Mouse (Mus musculus): ENCODE measurements around the gene C8g.

C8g gene

GRCm38 (mm10) chr2:25468962-25469915 lies 32.3 kb downstream of the C8g start:
- DNase-seq (ENCODE audit: extremely low spot score, low read depth, low spot score) = no peak

GRCm38 (mm10) chr2:25467606-25468303 lies 33.8 kb downstream of the C8g start:
- DNase-seq (ENCODE audit: extremely low spot score, low read depth, low spot score) = no peak

GRCm38 (mm10) chr2:25465816-25466635 lies 35.5 kb downstream of the C8g start:
- DNase-seq (ENCODE audit: extremely low spot score, low read depth, low spot score) = no peak

- no peak for DNase-seq (ENCODE audit: extremely low spot score, low read depth, low spot score)
Observed at GRCm38 (mm10) chr2:25465256-25465655, 36.3 kb downstream of the C8g start.

GRCm38 (mm10) chr2:25463630-25464029 lies 37.9 kb downstream of the C8g start:
- DNase-seq (ENCODE audit: extremely low spot score, low read depth, low spot score) = no peak

GRCm38 (mm10) chr2:25461407-25461806 lies 40.1 kb downstream of the C8g start:
- no peak for DNase-seq (ENCODE audit: extremely low spot score, low read depth, low spot score)

GRCm38 (mm10) chr2:25460551-25461309 lies 40.8 kb downstream of the C8g start, which contains the start of gene Paxx:
Gene Paxx, minus strand, starts transcription at chr2:25461094.
- DNase-seq (ENCODE audit: extremely low spot score, low read depth, low spot score) = peak; percentile 58

- no peak for DNase-seq (ENCODE audit: extremely low spot score, low read depth, low spot score)
Observed at GRCm38 (mm10) chr2:25460135-25460534, 41.4 kb downstream of the C8g start.

GRCm38 (mm10) chr2:25458911-25459310 lies 42.6 kb downstream of the C8g start:
- DNase-seq (ENCODE audit: extremely low spot score, low read depth, low spot score) = no peak

GRCm38 (mm10) chr2:25457022-25457896 lies 44.3 kb downstream of the C8g start:
- no peak for DNase-seq (ENCODE audit: extremely low spot score, low read depth, low spot score)

GRCm38 (mm10) chr2:25456205-25456953 lies 45.1 kb downstream of the C8g start, which contains the start of gene Clic3:
Gene Clic3, plus strand, starts transcription at chr2:25456838.
- DNase-seq (ENCODE audit: extremely low spot score, low read depth, low spot score) = no peak

- DNase-seq (ENCODE audit: extremely low spot score, low read depth, low spot score) = no peak
Observed at GRCm38 (mm10) chr2:25452951-25453350, 48.6 kb downstream of the C8g start.

- no peak for DNase-seq (ENCODE audit: extremely low spot score, low read depth, low spot score)
Observed at GRCm38 (mm10) chr2:25450853-25451647, 50.5 kb downstream of the C8g start.

All from hindlimb bud, embryonic 11.5 days (tissue).